Mouse (Mus musculus): Measurements from ENCODE around the gene Gm5039. TPM values are rescaled to one million over a fixed set of nuclear protein-coding genes. Genes with fewer than 3 reads are reported as not detected.
A peak's percentile ranks its signal among the peaks of the same experiment; 100 is the strongest.
"Not testable (repeated sequence)": the region's sequence is repeated elsewhere in the genome, so short reads cannot be mapped to it uniquely, and the experiment has no call there.

The Gm5039 gene
- total RNA-seq (2014; rRNA removed; ENCODE audit: low replicate concordance): not detected in 2 replicates
- not detected in 2 replicates for polyA plus RNA-seq (2015; fragmentation: Nextera tagmentation; extraction: Ambion mirVana)

DNA sequence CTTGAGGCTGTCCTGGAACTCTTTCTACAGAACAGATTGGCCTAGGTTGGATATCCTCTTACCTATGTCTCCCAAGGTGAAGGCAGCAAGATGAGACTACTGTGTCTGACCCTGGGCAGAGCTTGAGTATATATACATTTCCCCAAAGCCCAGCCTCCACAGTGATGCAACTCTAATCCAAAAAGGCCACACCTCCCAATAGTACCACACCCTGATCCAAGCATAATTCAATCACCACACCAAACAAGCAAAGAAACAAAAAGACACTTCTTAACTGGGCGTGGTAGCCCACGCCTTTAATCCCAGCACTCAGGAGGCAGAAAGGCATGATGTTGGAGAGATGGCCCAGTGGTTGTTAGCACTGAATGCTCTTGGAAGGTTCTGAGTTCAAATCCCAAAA lies at the start of gene Gm5039:
TSS of gene Gm5039 (minus strand) at position 101 of the 400 bp plus-strand sequence.
- H3K27me3 ChIP-seq (ENCODE audit: control insufficient read depth, insufficient read depth, low read length); H3K9me3 ChIP-seq (replicated peaks; ENCODE audit: control insufficient read depth, low read length); H3K4me3 ChIP-seq (ENCODE audit: low read depth, low read length); H3K4me2 ChIP-seq (ENCODE audit: low read depth, low read length); H3K4me1 ChIP-seq (ENCODE audit: control insufficient read depth, insufficient read depth); DNase-seq (ENCODE audit: low spot score); ATAC-seq (ENCODE audit: insufficient read depth, low read depth); H3K27ac ChIP-seq (ENCODE audit: low read depth); H3K36me3 ChIP-seq (replicated peaks; ENCODE audit: control insufficient read depth, insufficient read depth, low read length); H3K9ac ChIP-seq (replicated peaks; ENCODE audit: low read depth, low read length): not testable (repeated sequence)
- WGBS: 85% methylated on average over 2 of the region's 2 CpGs

DNA sequence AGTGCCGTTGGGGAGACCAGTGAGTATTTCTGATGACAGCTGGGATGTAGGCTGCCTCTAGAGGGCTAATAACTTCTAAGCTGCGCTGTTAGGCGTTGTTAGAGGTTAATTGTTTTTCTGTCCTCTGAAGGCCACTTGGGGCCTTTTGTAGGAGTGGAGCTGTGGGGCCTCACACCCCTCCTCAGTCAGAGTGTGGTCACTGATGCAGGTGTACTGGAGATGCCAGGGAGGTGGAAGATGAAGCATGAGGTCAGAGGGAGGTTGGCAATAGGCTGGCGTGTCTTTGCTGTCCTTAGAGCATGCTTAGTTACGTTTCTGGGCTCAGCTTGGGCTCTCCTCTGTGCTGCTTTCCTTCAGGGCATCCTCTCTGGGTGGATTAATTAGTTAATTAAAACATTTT lies 48.2 kb upstream of the Gm5039 start:
- no peak overlapping the region for H3K4me3 ChIP-seq (ENCODE audit: low read depth, low read length)
- no peak for DNase-seq (ENCODE audit: low spot score)
- H3K9ac ChIP-seq (replicated peaks; ENCODE audit: low read depth, low read length): no peak overlapping the region
- no peaks in the 10 kb centered on the region for H3K27me3 ChIP-seq (ENCODE audit: control insufficient read depth, insufficient read depth, low read length)
- no peaks in the 10 kb centered on the region for H3K9me3 ChIP-seq (replicated peaks; ENCODE audit: control insufficient read depth, low read length)
- 86% methylated on average over 5 of the region's 5 CpGs for WGBS
- TF ChIP-seq CTCF (IDR thresholded peaks at IDR 0.05; ENCODE audit: low read depth): no peak
- TF ChIP-seq EP300 (IDR thresholded peaks at IDR 0.05; ENCODE audit: low read depth): no peak
- ATAC-seq (ENCODE audit: insufficient read depth, low read depth): no peak
- H3K36me3 ChIP-seq (replicated peaks; ENCODE audit: control insufficient read depth, insufficient read depth, low read length): no peaks in the 10 kb centered on the region
- H3K27ac ChIP-seq (ENCODE audit: low read depth): no peak overlapping the region
- no peaks in the 10 kb centered on the region for H3K4me1 ChIP-seq (ENCODE audit: control insufficient read depth, insufficient read depth)
- H3K4me2 ChIP-seq (ENCODE audit: low read depth, low read length): no peak overlapping the region

DNA sequence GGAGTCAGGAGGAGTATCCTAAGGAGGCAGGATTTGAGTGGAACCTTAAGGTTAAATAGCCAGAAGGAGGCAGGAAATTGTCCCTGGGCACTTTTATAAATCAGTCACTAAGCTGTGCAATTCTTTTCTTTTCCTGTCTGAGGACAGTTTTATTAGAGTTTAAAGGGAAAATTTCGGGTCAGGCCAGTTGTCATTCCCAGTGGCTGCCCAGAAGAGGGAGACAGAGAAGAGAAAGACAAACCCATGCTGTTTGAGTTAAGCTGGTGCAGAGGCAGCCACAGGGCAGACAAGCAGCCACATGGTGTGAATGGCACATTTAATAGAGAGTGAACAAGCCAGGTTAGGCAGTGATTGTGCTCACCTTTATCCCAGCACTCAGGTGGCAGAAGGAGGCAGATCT lies 46.5 kb upstream of the Gm5039 start:
- not testable (repeated sequence) for H3K27me3 ChIP-seq (ENCODE audit: control insufficient read depth, insufficient read depth, low read length); H3K9me3 ChIP-seq (replicated peaks; ENCODE audit: control insufficient read depth, low read length); ATAC-seq (ENCODE audit: insufficient read depth, low read depth); H3K4me3 ChIP-seq (ENCODE audit: low read depth, low read length); H3K36me3 ChIP-seq (replicated peaks; ENCODE audit: control insufficient read depth, insufficient read depth, low read length); H3K9ac ChIP-seq (replicated peaks; ENCODE audit: low read depth, low read length); H3K4me1 ChIP-seq (ENCODE audit: control insufficient read depth, insufficient read depth); H3K4me2 ChIP-seq (ENCODE audit: low read depth, low read length); H3K27ac ChIP-seq (ENCODE audit: low read depth); DNase-seq (ENCODE audit: low spot score)
- TF ChIP-seq CTCF (IDR thresholded peaks at IDR 0.05; ENCODE audit: low read depth): peak; percentile 19
- 7% methylated on average over 1 of the region's 1 CpGs for WGBS

DNA sequence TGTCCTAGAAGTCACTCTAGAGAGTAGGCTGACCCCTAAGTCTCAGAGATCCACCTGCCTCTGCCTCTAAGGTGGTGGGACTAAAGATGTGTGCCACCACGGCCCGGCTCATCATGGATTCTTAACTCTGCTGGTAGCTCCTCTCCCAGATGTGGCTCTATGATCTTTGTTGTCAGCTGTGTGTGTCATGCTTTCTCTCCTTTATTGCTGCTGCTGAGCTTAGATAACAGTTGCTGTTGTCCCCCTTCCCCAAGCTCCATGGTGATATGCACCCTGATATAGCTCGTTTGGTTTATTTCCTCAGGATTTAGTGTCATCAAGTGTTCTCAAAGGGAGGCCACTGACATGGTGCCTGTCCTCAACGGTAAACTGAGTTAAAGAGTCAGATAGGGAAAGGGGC lies 45.9 kb upstream of the Gm5039 start:
- H3K4me3 ChIP-seq (ENCODE audit: low read depth, low read length); H3K9me3 ChIP-seq (replicated peaks; ENCODE audit: control insufficient read depth, low read length); H3K36me3 ChIP-seq (replicated peaks; ENCODE audit: control insufficient read depth, insufficient read depth, low read length); H3K27me3 ChIP-seq (ENCODE audit: control insufficient read depth, insufficient read depth, low read length); DNase-seq (ENCODE audit: low spot score); H3K9ac ChIP-seq (replicated peaks; ENCODE audit: low read depth, low read length); H3K4me2 ChIP-seq (ENCODE audit: low read depth, low read length); H3K27ac ChIP-seq (ENCODE audit: low read depth); ATAC-seq (ENCODE audit: insufficient read depth, low read depth); H3K4me1 ChIP-seq (ENCODE audit: control insufficient read depth, insufficient read depth): not testable (repeated sequence)
- 77% methylated on average over 4 of the region's 4 CpGs for WGBS

DNA sequence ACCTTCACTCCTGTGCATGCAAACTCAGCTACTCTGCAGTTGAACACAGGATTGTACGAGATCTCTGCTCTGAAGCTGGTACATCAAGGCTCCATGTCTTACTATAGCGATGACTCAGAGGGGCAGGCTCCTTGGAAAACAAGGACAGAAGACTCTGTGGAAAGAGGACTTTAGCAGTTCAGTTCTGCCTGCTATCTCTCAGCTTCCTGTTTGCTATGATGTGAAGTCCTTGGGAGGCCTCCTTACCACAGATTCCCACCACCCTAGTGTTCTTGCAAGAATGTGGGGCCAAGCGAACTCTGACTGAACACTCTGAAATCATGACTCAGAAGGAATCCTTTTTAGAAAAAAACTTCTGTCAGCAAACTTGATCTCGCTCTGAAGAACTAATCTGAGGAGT lies 44.8 kb upstream of the Gm5039 start:
- Histone ChIP-seq H3K4me1 (ENCODE audit: control insufficient read depth, insufficient read depth) (no peaks in the 10 kb centered on the region), H3K9me3 (replicated peaks; ENCODE audit: control insufficient read depth, low read length) (no peaks in the 10 kb centered on the region), H3K27me3 (ENCODE audit: control insufficient read depth, insufficient read depth, low read length) (no peaks in the 10 kb centered on the region), H3K27ac (ENCODE audit: low read depth) (no peak overlapping the region), H3K4me2 (ENCODE audit: low read depth, low read length) (no peak overlapping the region), H3K4me3 (ENCODE audit: low read depth, low read length) (no peak overlapping the region), H3K36me3 (replicated peaks; ENCODE audit: control insufficient read depth, insufficient read depth, low read length) (no peaks in the 10 kb centered on the region), H3K9ac (replicated peaks; ENCODE audit: low read depth, low read length) (no peak overlapping the region)
- TF ChIP-seq EP300 (IDR thresholded peaks at IDR 0.05; ENCODE audit: low read depth) (no peak), CTCF (IDR thresholded peaks at IDR 0.05; ENCODE audit: low read depth) (no peak)
- no peak for DNase-seq (ENCODE audit: low spot score)
- ATAC-seq (ENCODE audit: insufficient read depth, low read depth): no peak
- WGBS: 62% methylated on average over 4 of the region's 4 CpGs

DNA sequence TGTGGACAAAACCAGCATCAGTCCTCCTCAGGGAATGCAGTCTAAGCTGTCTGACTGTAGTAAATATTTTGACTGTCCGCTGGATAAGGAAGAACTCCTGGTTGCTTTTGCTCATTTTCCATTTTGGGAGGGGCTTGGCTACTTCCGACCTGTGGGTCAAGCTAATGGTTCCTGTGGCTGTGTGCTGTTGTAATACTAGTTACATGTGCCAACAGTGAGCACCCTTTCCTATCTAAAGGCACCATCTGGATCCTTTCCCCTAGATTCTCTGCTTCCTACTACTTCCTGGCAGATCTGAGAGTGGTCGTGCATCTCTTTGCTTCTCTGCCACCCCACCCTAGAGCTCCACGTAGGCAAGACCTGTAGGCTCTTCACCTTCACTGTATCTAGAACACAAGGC lies 43.8 kb upstream of the Gm5039 start:
- ATAC-seq (ENCODE audit: insufficient read depth, low read depth): no peak
- no peak for TF ChIP-seq CTCF (IDR thresholded peaks at IDR 0.05; ENCODE audit: low read depth)
- no peak for TF ChIP-seq EP300 (IDR thresholded peaks at IDR 0.05; ENCODE audit: low read depth)
- no peaks in the 10 kb centered on the region for H3K27me3 ChIP-seq (ENCODE audit: control insufficient read depth, insufficient read depth, low read length)
- no peak overlapping the region for H3K4me3 ChIP-seq (ENCODE audit: low read depth, low read length)
- no peaks in the 10 kb centered on the region for H3K36me3 ChIP-seq (replicated peaks; ENCODE audit: control insufficient read depth, insufficient read depth, low read length)
- H3K9ac ChIP-seq (replicated peaks; ENCODE audit: low read depth, low read length): no peak overlapping the region
- 61% methylated on average over 4 of the region's 4 CpGs for WGBS
- H3K4me2 ChIP-seq (ENCODE audit: low read depth, low read length): no peak overlapping the region
- no peak overlapping the region for H3K27ac ChIP-seq (ENCODE audit: low read depth)
- H3K9me3 ChIP-seq (replicated peaks; ENCODE audit: control insufficient read depth, low read length): no peaks in the 10 kb centered on the region
- no peak for DNase-seq (ENCODE audit: low spot score)
- H3K4me1 ChIP-seq (ENCODE audit: control insufficient read depth, insufficient read depth): no peaks in the 10 kb centered on the region
